Mouse (Mus musculus): ENCODE data around the gene Egfem1.

- TF ChIP-seq POLR2A (IDR thresholded peaks at IDR 0.05; ENCODE audit: insufficient read length, low read depth) = no peak
- no peak for TF ChIP-seq MAX (IDR thresholded peaks at IDR 0.05; ENCODE audit: low read depth)
- no peak for TF ChIP-seq USF1 (IDR thresholded peaks at IDR 0.05; ENCODE audit: low read depth)
- TF ChIP-seq TCF12 (IDR thresholded peaks at IDR 0.05; ENCODE audit: insufficient read depth, poor library complexity, severe bottlenecking) = no peak
These were observed 558.0 kb downstream of the Egfem1 start for GRCm38 (mm10) chr3:29639819-29640218.
